In genomic region chr11:113476720-113477119, GRCm38 (mm10) we compare ENCODE assay signal across 10 mouse cellular contexts.
"Had no signal": no experiment of that assay in that cellular context is flagged by ENCODE, and none has a peak within 500 bp of the region (broad histone marks: within the 10 kb centered on the region; RNA-seq: fewer than 3 reads in every experiment).

No protein-coding gene starts in this region.

- DNase-seq: kidney, adult 18-20 months; kidney, postnatal 14 days; left cerebral cortex, postnatal 4 days; lung, adult 18-20 months; midbrain, embryonic 14.5 days had no signal

- H3K4me3 ChIP-seq: limb, embryonic 13.5 days; midbrain, embryonic 10.5 days; neural tube, embryonic 12.5 days had no signal

- H3K36me3 ChIP-seq: limb, embryonic 13.5 days; midbrain, embryonic 10.5 days; neural tube, embryonic 12.5 days had no signal

- H3K4me2 ChIP-seq: limb, embryonic 13.5 days; neural tube, embryonic 12.5 days had no signal

- H3K27me3 ChIP-seq: limb, embryonic 13.5 days; neural tube, embryonic 12.5 days had no signal

- H3K9ac ChIP-seq: limb, embryonic 13.5 days; liver, embryonic 14.5 days; neural tube, embryonic 12.5 days had no signal

- H3K27ac ChIP-seq: limb, embryonic 13.5 days; liver, embryonic 14.5 days; midbrain, embryonic 10.5 days; neural tube, embryonic 12.5 days; stomach, postnatal 0 days had no signal

- H3K9me3 ChIP-seq: limb, embryonic 13.5 days; midbrain, embryonic 10.5 days; neural tube, embryonic 12.5 days had no signal
